Mouse (Mus musculus): ENCODE measurements around the gene Uso1. TPM values are rescaled to one million over a fixed set of nuclear protein-coding genes. Genes with fewer than 3 reads are reported as not detected.

Gene Uso1
- polyA plus RNA-seq, 1 experiment from 2014 or later = 49.3 TPM

DNA sequence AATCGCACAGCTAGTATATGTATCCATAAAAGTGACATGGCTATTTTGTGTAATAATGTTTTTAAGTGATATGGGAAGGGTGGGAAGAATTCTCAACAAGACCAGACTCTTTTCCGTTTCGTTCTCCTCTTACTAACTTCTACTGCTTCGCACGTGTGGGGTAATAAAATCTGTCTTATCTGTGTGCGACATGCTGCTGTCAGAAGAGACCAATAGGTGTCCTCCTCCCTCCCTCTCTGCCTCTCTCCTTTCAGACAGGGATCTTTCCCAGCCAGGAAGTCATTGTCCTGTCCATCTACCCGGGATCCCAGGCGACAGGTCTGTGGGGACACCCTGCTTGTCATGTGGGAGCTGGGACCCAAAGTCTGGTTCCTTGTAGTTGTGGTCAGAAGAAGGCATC lies 72.5 kb downstream of the Uso1 start:
- H3K9me3 ChIP-seq (ENCODE audit: control insufficient read depth, low read length) = no peaks in the 10 kb centered on the region
- no peaks in the 10 kb centered on the region for H3K27me3 ChIP-seq (replicated peaks; ENCODE audit: control insufficient read depth, insufficient read depth, low read length)
- H3K4me2 ChIP-seq (ENCODE audit: low read depth, low read length) = no peak overlapping the region
- DNase-seq (ENCODE audit: low spot score) (no peak), ATAC-seq (ENCODE audit: low read depth) (no peak)
- no peaks in the 10 kb centered on the region for H3K4me1 ChIP-seq (ENCODE audit: control insufficient read depth, insufficient read depth, low read length)
- no peak overlapping the region for H3K4me3 ChIP-seq (ENCODE audit: low read depth, low read length)
- WGBS = 80% methylated on average over 8 of the region's 8 CpGs
- H3K27ac ChIP-seq (replicated peaks; ENCODE audit: low read depth, low read length) = no peak overlapping the region
- H3K36me3 ChIP-seq (ENCODE audit: control insufficient read depth, insufficient read depth, low read length) = peaks cover 2% of the 10 kb centered on the region; the same call in 1 of the 2 replicates
- H3K9ac ChIP-seq (ENCODE audit: low read depth, low read length) = no peak overlapping the region

GRCm38 (mm10) chr5:92212231-92212630 lies 74.5 kb downstream of the Uso1 start:
- no peak for ATAC-seq (ENCODE audit: low read depth)
- H3K4me3 ChIP-seq (ENCODE audit: low read depth, low read length) = no peak overlapping the region
- H3K4me1 ChIP-seq (ENCODE audit: control insufficient read depth, insufficient read depth, low read length) = no peaks in the 10 kb centered on the region
- H3K27me3 ChIP-seq (replicated peaks; ENCODE audit: control insufficient read depth, insufficient read depth, low read length) = no peaks in the 10 kb centered on the region
- no peak for DNase-seq (ENCODE audit: low spot score)
- 86% methylated on average over 4 of the region's 4 CpGs for WGBS
- no peaks in the 10 kb centered on the region for H3K36me3 ChIP-seq (ENCODE audit: control insufficient read depth, insufficient read depth, low read length)
- no peak overlapping the region for H3K9ac ChIP-seq (ENCODE audit: low read depth, low read length)
- no peak overlapping the region for H3K4me2 ChIP-seq (ENCODE audit: low read depth, low read length)
- no peak overlapping the region for H3K27ac ChIP-seq (replicated peaks; ENCODE audit: low read depth, low read length)
- no peaks in the 10 kb centered on the region for H3K9me3 ChIP-seq (ENCODE audit: control insufficient read depth, low read length)

DNA sequence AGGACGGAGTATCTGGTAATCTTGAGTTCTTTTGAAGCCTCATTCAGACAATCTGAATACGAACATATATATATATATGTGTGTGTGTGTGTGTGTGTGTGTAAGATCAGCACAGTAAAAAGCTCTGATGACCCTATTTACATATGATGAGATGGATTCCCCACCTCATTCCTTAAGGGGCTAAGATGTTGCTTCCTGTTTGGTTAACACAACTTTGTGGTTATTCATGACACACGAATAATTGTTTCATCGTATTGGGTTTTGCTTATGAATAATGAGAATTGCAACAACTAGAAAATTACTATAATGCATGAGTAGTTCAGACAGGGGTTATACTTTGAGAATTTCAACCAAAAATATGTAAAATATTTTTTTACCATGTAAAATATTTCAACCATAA lies 77.6 kb downstream of the Uso1 start, which contains the start of gene U90926:
U90926 (minus strand) TSS at position 101 of the 400 bp plus-strand sequence.
- H3K4me2 ChIP-seq (ENCODE audit: low read depth, low read length) = no peak within 1 kb of the TSS
- no peak within 1 kb of the TSS for H3K4me3 ChIP-seq (ENCODE audit: low read depth, low read length)
- H3K27ac ChIP-seq (replicated peaks; ENCODE audit: low read depth, low read length) = no peak within 1 kb of the TSS
- DNase-seq (ENCODE audit: low spot score) (no peak), ATAC-seq (ENCODE audit: low read depth) (no peak)
- no peaks in the 10 kb centered on the region for H3K9me3 ChIP-seq (ENCODE audit: control insufficient read depth, low read length)
- no peaks in the 10 kb centered on the region for H3K4me1 ChIP-seq (ENCODE audit: control insufficient read depth, insufficient read depth, low read length)
- H3K9ac ChIP-seq (ENCODE audit: low read depth, low read length) = no peak within 1 kb of the TSS
- 83% methylated on average over 4 of the region's 4 CpGs for WGBS
- no peaks in the 10 kb centered on the region for H3K36me3 ChIP-seq (ENCODE audit: control insufficient read depth, insufficient read depth, low read length)
- no peaks in the 10 kb centered on the region for H3K27me3 ChIP-seq (replicated peaks; ENCODE audit: control insufficient read depth, insufficient read depth, low read length)

DNA sequence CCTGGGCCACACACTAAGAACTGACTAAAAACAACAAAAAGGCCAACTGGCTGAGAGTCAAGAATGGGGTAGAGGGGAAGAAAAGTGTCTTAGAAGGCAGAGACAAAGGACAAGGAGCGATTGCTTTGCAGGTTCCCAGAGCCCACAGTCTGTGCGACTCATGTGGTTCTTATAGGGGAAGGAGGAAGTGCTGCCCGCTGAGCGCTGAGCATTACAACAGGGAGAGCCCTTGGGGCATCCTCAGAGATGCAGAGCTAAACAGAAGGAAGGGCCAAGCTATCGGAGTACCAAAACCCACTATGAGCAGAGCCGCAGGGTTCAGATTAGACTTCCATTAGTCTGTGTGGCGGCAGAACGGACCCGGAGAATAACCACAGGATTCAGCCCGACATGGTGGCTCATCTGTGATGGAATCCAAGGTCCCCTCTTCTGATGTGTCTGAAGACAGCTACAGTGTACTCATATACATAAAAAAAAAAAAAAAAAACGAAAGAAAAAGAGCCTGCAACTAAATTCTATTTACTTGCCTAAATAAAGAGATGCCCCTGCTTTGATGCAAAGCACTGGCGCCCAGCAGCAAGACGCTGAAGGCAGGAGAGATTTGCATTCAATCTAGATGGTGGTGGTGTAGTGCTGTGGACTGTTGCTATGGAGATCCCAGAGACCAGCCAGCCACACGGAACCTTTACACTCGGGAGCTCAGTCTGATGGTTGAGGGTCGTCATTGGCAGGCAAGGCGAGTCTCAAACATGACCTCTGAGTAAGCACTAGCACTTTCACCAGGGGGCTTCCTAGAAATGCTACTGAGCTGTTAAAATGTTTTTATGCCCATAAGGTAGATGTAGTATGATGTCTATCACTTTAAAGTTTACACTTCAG lies 81.4 kb downstream of the Uso1 start:
- WGBS = 36% methylated on average over 17 of the region's 17 CpGs
- Histone ChIP-seq H3K4me1 (ENCODE audit: control insufficient read depth, insufficient read depth, low read length) (no peaks in the 10 kb centered on the region), H3K27ac (replicated peaks; ENCODE audit: low read depth, low read length) (no peak overlapping the region), H3K9ac (ENCODE audit: low read depth, low read length) (no peak overlapping the region), H3K4me3 (ENCODE audit: low read depth, low read length) (no peak overlapping the region), H3K4me2 (ENCODE audit: low read depth, low read length) (no peak overlapping the region), H3K9me3 (ENCODE audit: control insufficient read depth, low read length) (no peaks in the 10 kb centered on the region), H3K36me3 (ENCODE audit: control insufficient read depth, insufficient read depth, low read length) (no peaks in the 10 kb centered on the region), H3K27me3 (replicated peaks; ENCODE audit: control insufficient read depth, insufficient read depth, low read length) (no peaks in the 10 kb centered on the region)
- DNase-seq (ENCODE audit: low spot score) (no peak), ATAC-seq (ENCODE audit: low read depth) (no peak)

GRCm38 (mm10) chr5:92219826-92220225 lies 82.1 kb downstream of the Uso1 start:
- DNase-seq (ENCODE audit: low spot score) (no peak), ATAC-seq (ENCODE audit: low read depth) (no peak)
- WGBS = 72% methylated on average over 6 of the region's 6 CpGs

GRCm38 (mm10) chr5:92220287-92220902 lies 82.7 kb downstream of the Uso1 start:
- H3K27ac ChIP-seq (replicated peaks; ENCODE audit: low read depth, low read length) = no peak overlapping the region
- no peak overlapping the region for H3K4me3 ChIP-seq (ENCODE audit: low read depth, low read length)
- no peaks in the 10 kb centered on the region for H3K4me1 ChIP-seq (ENCODE audit: control insufficient read depth, insufficient read depth, low read length)
- DNase-seq (ENCODE audit: low spot score) (no peak), ATAC-seq (ENCODE audit: low read depth) (no peak)
- no peaks in the 10 kb centered on the region for H3K27me3 ChIP-seq (replicated peaks; ENCODE audit: control insufficient read depth, insufficient read depth, low read length)
- no peak overlapping the region for H3K4me2 ChIP-seq (ENCODE audit: low read depth, low read length)
- no peaks in the 10 kb centered on the region for H3K36me3 ChIP-seq (ENCODE audit: control insufficient read depth, insufficient read depth, low read length)
- H3K9me3 ChIP-seq (ENCODE audit: control insufficient read depth, low read length) = no peaks in the 10 kb centered on the region
- H3K9ac ChIP-seq (ENCODE audit: low read depth, low read length) = no peak overlapping the region
- WGBS = 91% methylated on average over 8 of the region's 8 CpGs

More at GRCm38 (mm10) chr5:92219826-92220225, 82.1 kb downstream of the Uso1 start:
- no peaks in the 10 kb centered on the region for H3K9me3 ChIP-seq (ENCODE audit: control insufficient read depth, low read length)
- H3K4me1 ChIP-seq (ENCODE audit: control insufficient read depth, insufficient read depth, low read length) = no peaks in the 10 kb centered on the region
- H3K4me3 ChIP-seq (ENCODE audit: low read depth, low read length) = no peak overlapping the region
- H3K9ac ChIP-seq (ENCODE audit: low read depth, low read length) = no peak overlapping the region
- H3K27ac ChIP-seq (replicated peaks; ENCODE audit: low read depth, low read length) = no peak overlapping the region
- no peaks in the 10 kb centered on the region for H3K36me3 ChIP-seq (ENCODE audit: control insufficient read depth, insufficient read depth, low read length)
- no peak overlapping the region for H3K4me2 ChIP-seq (ENCODE audit: low read depth, low read length)
- H3K27me3 ChIP-seq (replicated peaks; ENCODE audit: control insufficient read depth, insufficient read depth, low read length) = no peaks in the 10 kb centered on the region

- WGBS = 75% methylated on average over 7 of the region's 7 CpGs
- DNase-seq (ENCODE audit: low spot score) = no peak
Measured at GRCm38 (mm10) chr5:92227782-92228181, 90.0 kb downstream of the Uso1 start.

GRCm38 (mm10) chr5:92228776-92229175 lies 91.0 kb downstream of the Uso1 start:
- no peaks in the 10 kb centered on the region for H3K36me3 ChIP-seq (ENCODE audit: control insufficient read depth, insufficient read depth, low read length)
- no peaks in the 10 kb centered on the region for H3K27me3 ChIP-seq (replicated peaks; ENCODE audit: control insufficient read depth, insufficient read depth, low read length)
- no peaks in the 10 kb centered on the region for H3K9me3 ChIP-seq (ENCODE audit: control insufficient read depth, low read length)
- DNase-seq (ENCODE audit: low spot score) (no peak), ATAC-seq (ENCODE audit: low read depth) (no peak)
- no peak overlapping the region for H3K9ac ChIP-seq (ENCODE audit: low read depth, low read length)
- no peak overlapping the region for H3K4me3 ChIP-seq (ENCODE audit: low read depth, low read length)
- no peaks in the 10 kb centered on the region for H3K4me1 ChIP-seq (ENCODE audit: control insufficient read depth, insufficient read depth, low read length)
- WGBS = 24% methylated on average over 10 of the region's 10 CpGs
- H3K4me2 ChIP-seq (ENCODE audit: low read depth, low read length) = no peak overlapping the region
- H3K27ac ChIP-seq (replicated peaks; ENCODE audit: low read depth, low read length) = no peak overlapping the region

More at GRCm38 (mm10) chr5:92227782-92228181, 90.0 kb downstream of the Uso1 start:
- Histone ChIP-seq H3K9ac (ENCODE audit: low read depth, low read length) (no peak overlapping the region), H3K27ac (replicated peaks; ENCODE audit: low read depth, low read length) (no peak overlapping the region), H3K4me3 (ENCODE audit: low read depth, low read length) (no peak overlapping the region), H3K36me3 (ENCODE audit: control insufficient read depth, insufficient read depth, low read length) (no peaks in the 10 kb centered on the region), H3K4me1 (ENCODE audit: control insufficient read depth, insufficient read depth, low read length) (no peaks in the 10 kb centered on the region), H3K9me3 (ENCODE audit: control insufficient read depth, low read length) (no peaks in the 10 kb centered on the region), H3K4me2 (ENCODE audit: low read depth, low read length) (no peak overlapping the region), H3K27me3 (replicated peaks; ENCODE audit: control insufficient read depth, insufficient read depth, low read length) (no peaks in the 10 kb centered on the region)
- no peak for ATAC-seq (ENCODE audit: low read depth)
